Mouse (Mus musculus): ENCODE data around the gene Mgll. TPM values are rescaled to one million over a fixed set of nuclear protein-coding genes. Genes with fewer than 3 reads are reported as not detected.
A peak's percentile ranks its signal among the peaks of the same experiment; 100 is the strongest.

The Mgll gene
- polyA plus RNA-seq, 1 experiment from 2014 or later: 43.6 TPM

DNA sequence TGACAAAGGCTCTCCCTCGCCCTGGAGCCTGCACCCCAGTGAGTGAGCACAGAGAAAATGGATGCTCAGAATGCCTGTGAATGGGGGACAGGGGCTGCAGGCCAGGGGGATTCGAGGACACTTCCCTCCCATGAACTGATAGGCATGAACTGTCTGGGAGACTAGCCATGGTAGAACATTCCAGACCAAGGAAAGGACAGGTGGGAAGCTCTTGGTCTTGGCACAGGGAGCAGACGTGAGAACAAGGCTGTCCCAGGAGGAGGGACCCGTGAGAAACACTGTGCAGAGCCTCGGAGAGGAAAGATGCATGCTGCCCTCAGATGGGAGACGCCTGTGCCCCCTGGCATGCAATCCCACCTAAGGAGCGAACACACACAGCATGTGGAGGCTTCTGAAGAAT lies 100.0 kb downstream of the Mgll start:
- no peaks in the 10 kb centered on the region for H3K27me3 ChIP-seq (ENCODE audit: insufficient read depth, low read length)
- ATAC-seq (replicated peaks; ENCODE audit: low FRiP score, low read depth) (no peak), DNase-seq (ENCODE audit: low spot score) (no peak)
- no peak overlapping the region for H3K27ac ChIP-seq
- no peaks in the 10 kb centered on the region for H3K4me1 ChIP-seq (replicated peaks; ENCODE audit: insufficient read depth, low read length)
- H3K4me3 ChIP-seq (replicated peaks; ENCODE audit: low read depth, low read length): no peak overlapping the region
- no peaks in the 10 kb centered on the region for H3K36me3 ChIP-seq (ENCODE audit: insufficient read depth, low read length)
- TF ChIP-seq CTCF (IDR thresholded peaks at IDR 0.05; ENCODE audit: low read depth): no peak
- no peak overlapping the region for H3K9ac ChIP-seq (ENCODE audit: low read depth, low read length)
- no peaks in the 10 kb centered on the region for H3K9me3 ChIP-seq (replicated peaks; ENCODE audit: low read length)
- no peak overlapping the region for H3K4me2 ChIP-seq (ENCODE audit: low read length)
- WGBS: 73% methylated on average over 7 of the region's 7 CpGs

GRCm38 (mm10) chr6:88826088-88826487 lies 101.9 kb downstream of the Mgll start:
- WGBS: 46% methylated on average over 3 of the region's 3 CpGs
- H3K4me3 ChIP-seq (replicated peaks; ENCODE audit: low read depth, low read length): no peak overlapping the region
- no peak overlapping the region for H3K9ac ChIP-seq (ENCODE audit: low read depth, low read length)
- ATAC-seq (replicated peaks; ENCODE audit: low FRiP score, low read depth): no peak
- no peak overlapping the region for H3K4me2 ChIP-seq (ENCODE audit: low read length)
- no peaks in the 10 kb centered on the region for H3K36me3 ChIP-seq (ENCODE audit: insufficient read depth, low read length)
- H3K9me3 ChIP-seq (replicated peaks; ENCODE audit: low read length): no peaks in the 10 kb centered on the region
- no peaks in the 10 kb centered on the region for H3K4me1 ChIP-seq (replicated peaks; ENCODE audit: insufficient read depth, low read length)
- H3K27me3 ChIP-seq (ENCODE audit: insufficient read depth, low read length): no peaks in the 10 kb centered on the region
- DNase-seq (ENCODE audit: low spot score): no peak
- H3K27ac ChIP-seq: no peak overlapping the region
- no peak for TF ChIP-seq CTCF (IDR thresholded peaks at IDR 0.05; ENCODE audit: low read depth)

DNA sequence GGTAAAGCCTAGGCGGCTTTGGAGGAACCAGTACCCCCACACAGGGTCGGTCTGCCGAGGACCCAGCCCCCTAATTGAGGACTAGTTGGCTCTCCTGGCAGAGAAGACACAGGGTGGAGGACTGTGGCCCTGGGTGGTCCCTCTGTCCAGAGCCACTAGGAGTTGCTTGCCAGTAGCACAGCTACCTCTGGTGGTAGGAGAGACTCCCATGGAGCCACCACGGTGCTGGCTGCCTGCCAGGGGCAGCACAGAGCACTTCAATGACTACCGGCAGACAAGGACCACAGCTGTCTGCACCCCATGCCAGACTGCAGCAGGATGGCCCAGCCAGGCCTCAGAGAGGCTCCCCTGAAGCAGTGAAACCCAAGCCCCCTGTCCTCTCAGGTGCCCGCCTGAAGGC lies 102.3 kb downstream of the Mgll start:
- Histone ChIP-seq H3K9me3 (replicated peaks; ENCODE audit: low read length) (no peaks in the 10 kb centered on the region), H3K27ac (no peak overlapping the region), H3K4me1 (replicated peaks; ENCODE audit: insufficient read depth, low read length) (no peaks in the 10 kb centered on the region), H3K36me3 (ENCODE audit: insufficient read depth, low read length) (no peaks in the 10 kb centered on the region), H3K4me2 (ENCODE audit: low read length) (no peak overlapping the region), H3K9ac (ENCODE audit: low read depth, low read length) (no peak overlapping the region), H3K4me3 (replicated peaks; ENCODE audit: low read depth, low read length) (no peak overlapping the region), H3K27me3 (ENCODE audit: insufficient read depth, low read length) (no peaks in the 10 kb centered on the region)
- 21% methylated on average over 6 of the region's 6 CpGs for WGBS
- DNase-seq (ENCODE audit: low spot score) (peak; percentile 77), ATAC-seq (replicated peaks; ENCODE audit: low FRiP score, low read depth) (peak; percentile 34; the same call in 1 of the 2 replicates)
- TF ChIP-seq CTCF (IDR thresholded peaks at IDR 0.05; ENCODE audit: low read depth): peak; percentile 79

GRCm38 (mm10) chr6:88826965-88827364 lies 102.8 kb downstream of the Mgll start:
- 62% methylated on average over 3 of the region's 3 CpGs for WGBS
- no peak for TF ChIP-seq CTCF (IDR thresholded peaks at IDR 0.05; ENCODE audit: low read depth)
- Histone ChIP-seq H3K4me2 (ENCODE audit: low read length) (no peak overlapping the region), H3K9ac (ENCODE audit: low read depth, low read length) (no peak overlapping the region), H3K27ac (no peak overlapping the region), H3K36me3 (ENCODE audit: insufficient read depth, low read length) (no peaks in the 10 kb centered on the region), H3K27me3 (ENCODE audit: insufficient read depth, low read length) (no peaks in the 10 kb centered on the region), H3K4me3 (replicated peaks; ENCODE audit: low read depth, low read length) (no peak overlapping the region), H3K9me3 (replicated peaks; ENCODE audit: low read length) (no peaks in the 10 kb centered on the region), H3K4me1 (replicated peaks; ENCODE audit: insufficient read depth, low read length) (no peaks in the 10 kb centered on the region)
- DNase-seq (ENCODE audit: low spot score): no peak
- no peak for ATAC-seq (replicated peaks; ENCODE audit: low FRiP score, low read depth)

DNA sequence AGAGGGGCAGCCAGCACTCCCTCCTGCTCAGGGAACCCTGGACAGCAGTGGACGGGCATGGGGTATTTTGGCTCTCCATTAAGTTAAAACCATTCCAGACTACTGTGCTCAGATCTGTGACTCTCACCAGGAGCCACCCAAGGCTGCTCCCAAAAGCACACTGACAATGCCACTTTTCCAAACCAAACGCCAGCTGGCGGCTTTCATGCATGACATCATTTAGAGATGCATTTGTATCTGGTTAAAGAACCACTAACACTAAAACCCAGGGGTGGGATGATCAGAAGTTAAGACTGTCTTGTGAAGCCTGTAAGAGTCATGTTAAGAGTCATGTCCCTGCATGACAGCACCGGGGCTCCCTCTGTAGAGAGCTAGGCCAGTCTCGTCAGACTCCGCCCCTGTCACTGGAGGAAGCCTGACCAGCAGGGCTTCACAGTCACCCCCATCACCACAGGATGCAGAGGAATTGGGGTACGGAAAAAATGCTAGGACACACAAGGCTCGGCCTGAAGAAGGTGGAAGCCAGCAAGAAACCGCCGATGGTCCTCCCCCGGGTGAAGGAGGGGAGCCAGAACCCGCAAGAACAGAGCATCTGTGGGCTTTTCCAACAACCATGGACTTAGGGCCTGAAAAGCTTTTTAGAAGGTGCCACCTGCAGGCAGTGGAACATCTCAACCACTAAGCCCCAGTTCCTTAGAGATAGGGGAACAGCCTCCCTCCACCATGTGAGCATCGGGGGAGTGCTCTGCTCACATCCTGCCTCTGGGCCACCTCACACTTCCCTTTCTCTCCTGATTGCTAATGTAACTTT lies 103.4 kb downstream of the Mgll start:
- Histone ChIP-seq H3K4me2 (ENCODE audit: low read length) (no peak overlapping the region), H3K4me1 (replicated peaks; ENCODE audit: insufficient read depth, low read length) (no peaks in the 10 kb centered on the region), H3K27ac (no peak overlapping the region), H3K36me3 (ENCODE audit: insufficient read depth, low read length) (no peaks in the 10 kb centered on the region), H3K9ac (ENCODE audit: low read depth, low read length) (no peak overlapping the region), H3K27me3 (ENCODE audit: insufficient read depth, low read length) (no peaks in the 10 kb centered on the region), H3K4me3 (replicated peaks; ENCODE audit: low read depth, low read length) (no peak overlapping the region), H3K9me3 (replicated peaks; ENCODE audit: low read length) (no peaks in the 10 kb centered on the region)
- DNase-seq (ENCODE audit: low spot score) (no peak), ATAC-seq (replicated peaks; ENCODE audit: low FRiP score, low read depth) (no peak)
- TF ChIP-seq CTCF (IDR thresholded peaks at IDR 0.05; ENCODE audit: low read depth): peak; percentile 28
- WGBS: 45% methylated on average over 13 of the region's 13 CpGs

- WGBS: 55% methylated on average over 15 of the region's 15 CpGs
- no peak overlapping the region for H3K27ac ChIP-seq
- H3K4me2 ChIP-seq (ENCODE audit: low read length): no peak overlapping the region
- no peaks in the 10 kb centered on the region for H3K9me3 ChIP-seq (replicated peaks; ENCODE audit: low read length)
- no peak for TF ChIP-seq CTCF (IDR thresholded peaks at IDR 0.05; ENCODE audit: low read depth)
- no peaks in the 10 kb centered on the region for H3K4me1 ChIP-seq (replicated peaks; ENCODE audit: insufficient read depth, low read length)
- no peak for DNase-seq (ENCODE audit: low spot score)
- H3K27me3 ChIP-seq (ENCODE audit: insufficient read depth, low read length): no peaks in the 10 kb centered on the region
- H3K9ac ChIP-seq (ENCODE audit: low read depth, low read length): no peak overlapping the region
- no peak for ATAC-seq (replicated peaks; ENCODE audit: low FRiP score, low read depth)
- H3K4me3 ChIP-seq (replicated peaks; ENCODE audit: low read depth, low read length): no peak overlapping the region
- H3K36me3 ChIP-seq (ENCODE audit: insufficient read depth, low read length): no peaks in the 10 kb centered on the region
Measured at GRCm38 (mm10) chr6:88828206-88829009, 104.2 kb downstream of the Mgll start.
